Mouse (Mus musculus) kidney, adult 2 months (tissue): Measurements from ENCODE around the gene Igfbpl1. TPM values are rescaled to one million over a fixed set of nuclear protein-coding genes. Genes with fewer than 3 reads are reported as not detected.
A peak's percentile ranks its signal among the peaks of the same experiment; 100 is the strongest.

Experiments
- DNase-seq: peaks from one replicate; pipeline ENCODE4 v3.0.0; 2021
- H3K27ac ChIP-seq: fragments of 200-500 bp; 2 replicates; pipeline ENCODE4 v1.5.1; 2012; ENCODE audit warnings: low read depth, low read length, control low read depth, inconsistent platforms; ENCODE audit not compliant: insufficient read depth
- H3K27me3 ChIP-seq: fragments of 200-500 bp; replicated peaks from 2 replicates; pipeline ENCODE4 v1.6.1; 2012; ENCODE audit warnings: mild to moderate bottlenecking, moderate library complexity, low read length, inconsistent platforms; ENCODE audit not compliant: control insufficient read depth, insufficient read depth
- H3K36me3 ChIP-seq: fragments of 200-500 bp; 2 replicates; pipeline ENCODE4 v1.6.1; 2012; ENCODE audit warnings: mild to moderate bottlenecking, moderate library complexity, low read length, inconsistent platforms; ENCODE audit not compliant: control insufficient read depth, insufficient read depth
- H3K4me1 ChIP-seq: fragments of 200-500 bp; 2 replicates; pipeline ENCODE4 v1.6.1; 2011; ENCODE audit warnings: low read length; ENCODE audit not compliant: control insufficient read depth, insufficient read depth
- H3K4me3 ChIP-seq: fragments of 200-500 bp; 2 replicates; pipeline ENCODE4 v1.5.1; 2011; ENCODE audit warnings: mild to moderate bottlenecking, low read depth, low read length, control low read depth; ENCODE audit not compliant: insufficient read depth
- CTCF ChIP-seq: fragments of 200-500 bp; conservative IDR thresholded peaks from 2 replicates; pipeline ENCODE4 v1.5.1; 2011; ENCODE audit warnings: low read depth, mild to moderate bottlenecking, control low read depth, low read length, moderate library complexity, mixed read lengths; ENCODE audit not compliant: insufficient read depth, insufficient read length
- POLR2A ChIP-seq: fragments of 200-500 bp; IDR thresholded peaks from one replicate; pipeline ENCODE4 v1.6.1; 2011; ENCODE audit warnings: low read depth, low read length, control low read depth
- WGBS: fragments of 180-500 bp; shearing (Covaris S2); methylation state at CpG from one replicate; pipeline ENCODE4 v1.1.7; 2018; 5-methylcytosine and 5-hydroxymethylcytosine counted together
- polyA plus RNA-seq: library from polyadenylated mRNA; depleted of rRNA; stranded (reverse); fragments of >200 nt; gene quantifications from 2 replicates; pipeline ENCODE4 v1.2.3, GENCODE M21; 2012

The Igfbpl1 gene
- polyA plus RNA-seq, 1 experiment, result not detected

DNA sequence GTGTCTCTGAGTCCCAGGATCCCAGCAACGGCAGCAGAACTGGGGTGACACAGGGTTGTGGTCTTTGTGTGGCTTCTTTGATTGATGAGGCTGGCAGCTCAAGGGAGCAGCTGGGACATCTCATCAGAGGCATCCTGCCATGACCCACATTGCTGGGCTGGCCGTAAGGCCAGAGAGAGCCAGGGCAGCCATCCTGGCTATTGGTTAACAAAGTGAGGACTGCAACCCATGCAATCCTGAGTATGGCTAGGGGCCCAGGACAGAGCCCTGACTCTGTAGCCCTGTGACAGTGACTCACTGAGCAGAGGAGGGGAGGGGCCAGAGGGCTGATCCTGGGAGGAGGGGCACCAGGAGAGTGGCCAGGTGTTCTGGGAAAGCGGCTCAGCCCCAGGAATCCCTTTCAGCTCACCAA lies 24.9 kb upstream of the Igfbpl1 start:
- H3K4me1 ChIP-seq, result peaks cover 11% of the 10 kb centered on the region; the same call in 1 of the 2 replicates
- no peak overlapping the region for H3K27ac ChIP-seq
- 28% methylated on average over 3 of the region's 3 CpGs for WGBS
- DNase-seq, result peak; percentile 91
- TF ChIP-seq CTCF, result no peak
- TF ChIP-seq POLR2A, result no peak
- H3K36me3 ChIP-seq, result no peaks in the 10 kb centered on the region
- no peak overlapping the region for H3K4me3 ChIP-seq
- no peaks in the 10 kb centered on the region for H3K27me3 ChIP-seq

DNA sequence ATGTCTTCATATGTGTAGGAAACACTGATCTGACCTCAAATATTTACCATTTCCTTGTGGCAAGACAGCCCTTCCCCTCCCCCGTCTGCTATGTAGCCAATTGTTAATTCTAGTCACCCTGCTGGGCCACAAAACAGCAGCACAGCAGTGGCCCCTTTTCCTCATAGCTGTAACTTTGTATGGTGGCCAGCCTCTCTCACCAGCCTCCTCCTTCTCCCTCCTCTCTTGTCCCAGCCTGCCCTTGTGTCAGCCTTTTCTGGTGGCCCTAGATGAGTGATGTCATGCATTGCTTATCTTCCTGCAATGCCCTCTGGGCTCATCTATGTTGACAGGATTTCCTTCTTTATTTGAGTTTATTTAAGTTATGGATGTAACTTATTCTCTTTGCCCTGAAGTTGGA lies 22.7 kb upstream of the Igfbpl1 start:
- H3K4me1 ChIP-seq, result peaks cover 11% of the 10 kb centered on the region; the same call in 1 of the 2 replicates
- 86% methylated on average over 1 of the region's 1 CpGs for WGBS
- no peaks in the 10 kb centered on the region for H3K27me3 ChIP-seq
- no peak for TF ChIP-seq CTCF
- no peaks in the 10 kb centered on the region for H3K36me3 ChIP-seq
- no peak for DNase-seq
- no peak overlapping the region for H3K27ac ChIP-seq
- H3K4me3 ChIP-seq, result no peak overlapping the region

DNA sequence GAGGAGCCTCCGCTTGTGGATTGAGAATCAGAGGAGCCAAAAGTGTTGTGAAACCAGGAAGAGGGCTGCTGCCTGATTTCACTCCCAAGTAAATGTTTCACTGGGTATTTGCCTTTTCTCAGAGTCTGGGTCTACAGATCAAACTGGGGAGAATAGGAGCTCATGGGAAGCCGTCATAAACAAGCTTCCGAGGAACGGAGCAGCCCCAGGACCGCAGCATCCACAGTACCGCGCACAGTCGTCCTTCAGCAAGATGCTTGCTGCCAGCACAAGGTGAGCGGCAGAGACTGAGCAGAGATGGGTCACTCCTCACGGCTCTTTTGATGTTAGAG lies 22.1 kb upstream of the Igfbpl1 start:
- H3K27me3 ChIP-seq, result no peaks in the 10 kb centered on the region
- H3K4me1 ChIP-seq, result peaks cover 11% of the 10 kb centered on the region; the same call in 1 of the 2 replicates
- DNase-seq, result peak; percentile 40
- H3K27ac ChIP-seq, result no peak overlapping the region
- TF ChIP-seq CTCF, result no peak
- no peak for TF ChIP-seq POLR2A
- no peaks in the 10 kb centered on the region for H3K36me3 ChIP-seq
- 17% methylated on average over 10 of the region's 10 CpGs for WGBS
- no peak overlapping the region for H3K4me3 ChIP-seq

DNA sequence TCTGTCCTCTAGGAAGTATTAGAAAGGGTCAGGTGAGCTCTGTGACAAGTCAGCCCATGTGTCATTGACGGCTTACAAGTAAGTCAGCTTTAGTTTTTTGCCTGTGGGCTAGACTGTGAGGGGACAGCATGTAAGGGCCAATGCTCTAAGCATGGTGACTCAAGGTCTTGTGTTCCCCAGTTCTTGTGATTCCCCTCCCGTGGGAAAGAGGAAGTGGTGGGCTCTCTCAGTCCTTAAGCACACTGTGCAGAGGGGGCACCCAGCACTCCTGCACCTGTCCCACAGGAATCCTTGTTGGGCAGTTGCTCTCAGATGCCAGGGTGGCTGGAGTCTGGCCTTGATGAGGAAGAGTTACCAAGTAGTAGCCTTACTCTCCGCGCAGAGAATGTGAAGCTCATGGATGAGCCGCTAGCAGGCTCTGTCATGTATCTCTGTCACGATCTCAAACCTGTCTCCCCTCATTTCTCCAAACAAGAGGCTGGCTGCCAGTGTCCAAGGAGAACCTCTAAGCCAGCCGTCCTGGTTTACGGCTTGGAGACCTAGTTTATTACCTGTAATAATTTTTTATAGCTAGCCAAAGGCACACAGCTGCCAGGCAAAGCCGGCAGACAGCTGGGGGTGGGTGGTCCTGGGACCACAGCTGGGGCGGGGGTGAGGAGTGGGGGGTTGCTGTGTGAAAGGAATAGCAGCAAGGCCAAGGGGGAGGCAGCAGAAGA lies 21.5 kb upstream of the Igfbpl1 start, which contains the start of gene Stra6l:
Stra6l (plus strand) TSS at position 556 of the 716 bp plus-strand sequence.
- peaks cover 11% of the 10 kb centered on the region; the same call in 1 of the 2 replicates for H3K4me1 ChIP-seq
- H3K27ac ChIP-seq, result no peak within 1 kb of the TSS
- H3K36me3 ChIP-seq, result no peaks in the 10 kb centered on the region
- WGBS, result 27% methylated on average over 10 of the region's 10 CpGs
- TF ChIP-seq CTCF (no peak), POLR2A (no peak)
- DNase-seq, result no peak
- no peak within 1 kb of the TSS for H3K4me3 ChIP-seq
- H3K27me3 ChIP-seq, result no peaks in the 10 kb centered on the region

DNA sequence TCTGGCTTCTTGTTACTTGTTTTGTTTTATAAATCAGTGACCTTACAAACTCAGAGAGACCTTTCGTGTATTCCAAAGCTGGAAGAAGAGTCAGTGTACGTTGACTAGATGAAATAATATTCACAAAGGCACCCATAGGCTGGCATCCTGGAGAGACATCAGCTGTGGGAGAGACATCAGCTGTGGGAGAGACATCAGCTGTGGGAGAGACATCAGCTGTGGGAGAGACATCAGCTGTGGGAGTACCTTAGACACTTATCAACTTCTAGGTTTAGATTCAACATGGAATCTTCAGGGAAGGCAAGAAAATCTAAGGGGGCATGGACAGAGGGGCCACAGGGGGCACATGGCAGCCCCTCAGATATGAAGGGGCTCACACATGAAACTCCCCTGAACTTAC lies 19.5 kb upstream of the Igfbpl1 start:
- 88% methylated on average over 2 of the region's 2 CpGs for whole genome bisulfite sequencing
- H3K27me3 ChIP-seq, result no peaks in the 10 kb centered on the region
- H3K27ac ChIP-seq, result no peak overlapping the region
- DNase-seq, result no peak
- no peak overlapping the region for H3K4me3 ChIP-seq
- peaks cover 4% of the 10 kb centered on the region; the same call in 1 of the 2 replicates for H3K4me1 ChIP-seq
- H3K36me3 ChIP-seq, result no peaks in the 10 kb centered on the region
- TF ChIP-seq POLR2A (no peak), CTCF (no peak)

DNA sequence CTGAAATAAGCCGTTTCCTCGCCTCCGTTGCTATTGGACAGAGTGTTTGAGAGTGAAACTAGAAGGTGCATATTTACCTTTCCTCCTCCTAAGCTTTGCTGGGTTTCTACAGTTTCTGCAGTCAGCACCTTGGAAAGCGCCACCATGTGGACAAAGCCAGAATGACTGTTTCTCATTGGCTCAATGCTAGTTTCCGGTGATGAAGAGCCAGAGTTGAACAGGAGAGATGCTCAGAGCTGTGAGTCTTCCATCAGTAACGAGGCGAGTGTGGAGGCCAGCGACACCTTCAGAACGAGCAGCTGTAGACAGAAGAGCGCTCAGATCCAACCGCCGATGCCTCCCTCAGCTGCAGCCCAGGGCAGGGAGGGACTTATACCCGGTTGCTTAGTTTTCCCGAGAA lies 17.6 kb upstream of the Igfbpl1 start:
- no peaks in the 10 kb centered on the region for H3K36me3 ChIP-seq
- H3K4me3 ChIP-seq, result no peak overlapping the region
- TF ChIP-seq POLR2A (no peak), CTCF (peak; percentile 71)
- H3K4me1 ChIP-seq, result peaks cover 3% of the 10 kb centered on the region; the same call in 1 of the 2 replicates
- H3K27ac ChIP-seq, result no peak overlapping the region
- DNase-seq, result peak; percentile 12
- no peaks in the 10 kb centered on the region for H3K27me3 ChIP-seq
- WGBS, result 58% methylated on average over 14 of the region's 14 CpGs

DNA sequence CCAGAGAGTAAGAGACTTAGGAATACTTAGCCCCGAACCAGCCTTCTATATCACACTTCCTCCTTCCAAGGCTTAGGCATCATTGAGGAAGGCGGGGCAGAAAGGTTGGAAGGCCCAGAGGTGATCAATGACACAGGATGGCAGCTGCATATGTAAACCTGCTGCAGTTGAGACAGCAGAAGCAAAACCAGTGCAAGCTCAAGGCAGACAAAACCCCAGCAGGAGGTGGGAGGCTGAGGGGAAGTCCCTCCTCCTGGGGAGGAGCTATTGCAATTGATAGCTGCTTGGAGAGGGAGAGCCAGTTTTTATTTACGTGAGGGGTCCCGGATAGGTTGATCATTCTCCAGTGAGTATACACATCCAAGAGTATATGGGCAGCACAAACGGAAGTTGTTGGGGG lies 6.7 kb upstream of the Igfbpl1 start:
- no peaks in the 10 kb centered on the region for H3K27me3 ChIP-seq
- H3K4me1 ChIP-seq, result no peaks in the 10 kb centered on the region
- H3K36me3 ChIP-seq, result no peaks in the 10 kb centered on the region
- 53% methylated on average over 5 of the region's 5 CpGs for WGBS
- TF ChIP-seq POLR2A, result no peak
- no peak overlapping the region for H3K4me3 ChIP-seq
- no peak for DNase-seq
- H3K27ac ChIP-seq, result no peak overlapping the region
